Mouse (Mus musculus): ENCODE data around the gene Gm11060. TPM values are rescaled to one million over a fixed set of nuclear protein-coding genes. Genes with fewer than 3 reads are reported as not detected.

Gene Gm11060
- polyA plus RNA-seq (2012; fragmentation: generic; extraction: Trizol) = not detected
- long read RNA-seq, experiment 1 = 0 reads
- long read RNA-seq, experiment 2 = 0 reads

- H3ac ChIP-seq (ENCODE audit: control insufficient read depth, insufficient read length, low read depth) = no peak within 1 kb of the TSS
- TF ChIP-seq FOSL1 (IDR thresholded peaks at IDR 0.05; ENCODE audit: insufficient read depth, low read length, poor library complexity, severe bottlenecking) (no peak), MYOG (IDR thresholded peaks at IDR 0.05; ENCODE audit: control insufficient read depth, extremely low read depth, insufficient read length) (no peak), MAX (IDR thresholded peaks at IDR 0.05) (no peak), USF1 (IDR thresholded peaks at IDR 0.05; ENCODE audit: low read depth) (no peak), CTCF (IDR thresholded peaks at IDR 0.05; ENCODE audit: control insufficient read depth, insufficient read depth, insufficient read length) (no peak), MYOD1 (IDR thresholded peaks at IDR 0.05; ENCODE audit: control insufficient read depth, insufficient read length, low read depth) (no peak), CEBPB (IDR thresholded peaks at IDR 0.05; ENCODE audit: low read depth) (no peak)
- H3K36me3 ChIP-seq (ENCODE audit: control insufficient read depth, insufficient read depth) = no peaks in the 10 kb centered on the region
- peaks cover 1% of the 10 kb centered on the region for H3K79me3 ChIP-seq (ENCODE audit: low read depth)
- H3K79me2 ChIP-seq (ENCODE audit: control insufficient read depth, insufficient read depth) = no peaks in the 10 kb centered on the region
- H3K4me3 ChIP-seq (ENCODE audit: insufficient read depth, poor library complexity, severe bottlenecking) = no peak within 1 kb of the TSS
- no peaks in the 10 kb centered on the region for H3K27me3 ChIP-seq (ENCODE audit: control insufficient read depth, insufficient read depth, insufficient read length)
These were observed at the start of gene Gm11060 for GRCm38 (mm10) chr2:105091718-105092117. Gm11060 (plus strand) TSS chr2:105092018.

DNA sequence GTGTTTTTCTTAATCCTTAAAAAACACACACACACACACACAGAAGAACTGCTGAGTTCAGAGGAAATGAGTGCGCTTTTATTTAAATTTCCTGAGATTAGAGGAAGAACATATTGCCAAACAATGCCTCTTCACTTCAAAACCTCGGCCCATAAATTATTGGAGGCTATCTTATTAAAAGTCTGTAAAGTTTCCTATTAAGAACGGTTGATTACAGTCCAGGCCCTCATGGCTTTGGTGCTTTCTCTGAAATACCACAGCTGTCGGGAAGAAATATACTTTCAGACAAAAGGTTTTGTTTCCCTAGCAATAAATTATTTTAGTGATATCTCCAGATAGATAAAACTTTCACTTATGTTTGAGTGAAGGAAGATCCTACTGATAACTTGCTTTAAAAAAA lies 48.7 kb upstream of the Gm11060 start:
- TF ChIP-seq MYOG (IDR thresholded peaks at IDR 0.05; ENCODE audit: control insufficient read depth, extremely low read depth, insufficient read length) (no peak), CTCF (IDR thresholded peaks at IDR 0.05; ENCODE audit: control insufficient read depth, insufficient read depth, insufficient read length) (no peak), USF1 (IDR thresholded peaks at IDR 0.05; ENCODE audit: low read depth) (no peak), CEBPB (IDR thresholded peaks at IDR 0.05; ENCODE audit: low read depth) (no peak), MAX (IDR thresholded peaks at IDR 0.05) (no peak), MYOD1 (IDR thresholded peaks at IDR 0.05; ENCODE audit: control insufficient read depth, insufficient read length, low read depth) (no peak), FOSL1 (IDR thresholded peaks at IDR 0.05; ENCODE audit: insufficient read depth, low read length, poor library complexity, severe bottlenecking) (no peak)
- no peaks in the 10 kb centered on the region for H3K79me2 ChIP-seq (ENCODE audit: control insufficient read depth, insufficient read depth)

GRCm38 (mm10) chr2:105048301-105048700 lies 43.5 kb upstream of the Gm11060 start:
- Histone ChIP-seq H3K4me3 (ENCODE audit: insufficient read depth, poor library complexity, severe bottlenecking) (no peak overlapping the region), H3K79me3 (ENCODE audit: low read depth) (no peaks in the 10 kb centered on the region), H3K36me3 (ENCODE audit: control insufficient read depth, insufficient read depth) (no peaks in the 10 kb centered on the region), H3ac (ENCODE audit: control insufficient read depth, insufficient read length, low read depth) (no peak overlapping the region), H3K27me3 (ENCODE audit: control insufficient read depth, insufficient read depth, insufficient read length) (no peaks in the 10 kb centered on the region), H3K79me2 (ENCODE audit: control insufficient read depth, insufficient read depth) (no peaks in the 10 kb centered on the region)
- no peak for TF ChIP-seq FOSL1 (IDR thresholded peaks at IDR 0.05; ENCODE audit: insufficient read depth, low read length, poor library complexity, severe bottlenecking)
- no peak for TF ChIP-seq USF1 (IDR thresholded peaks at IDR 0.05; ENCODE audit: low read depth)
- no peak for TF ChIP-seq MAX (IDR thresholded peaks at IDR 0.05)
- no peak for TF ChIP-seq CEBPB (IDR thresholded peaks at IDR 0.05; ENCODE audit: low read depth)
- no peak for TF ChIP-seq CTCF (IDR thresholded peaks at IDR 0.05; ENCODE audit: control insufficient read depth, insufficient read depth, insufficient read length)
- no peak for TF ChIP-seq MYOG (IDR thresholded peaks at IDR 0.05; ENCODE audit: control insufficient read depth, extremely low read depth, insufficient read length)
- no peak for TF ChIP-seq MYOD1 (IDR thresholded peaks at IDR 0.05; ENCODE audit: control insufficient read depth, insufficient read length, low read depth)

More for the DNA sequence above, 48.7 kb upstream of the Gm11060 start:
- Histone ChIP-seq H3ac (ENCODE audit: control insufficient read depth, insufficient read length, low read depth) (no peak overlapping the region), H3K79me3 (ENCODE audit: low read depth) (no peaks in the 10 kb centered on the region), H3K36me3 (ENCODE audit: control insufficient read depth, insufficient read depth) (no peaks in the 10 kb centered on the region), H3K4me3 (ENCODE audit: insufficient read depth, poor library complexity, severe bottlenecking) (no peak overlapping the region), H3K27me3 (ENCODE audit: control insufficient read depth, insufficient read depth, insufficient read length) (no peaks in the 10 kb centered on the region)

DNA sequence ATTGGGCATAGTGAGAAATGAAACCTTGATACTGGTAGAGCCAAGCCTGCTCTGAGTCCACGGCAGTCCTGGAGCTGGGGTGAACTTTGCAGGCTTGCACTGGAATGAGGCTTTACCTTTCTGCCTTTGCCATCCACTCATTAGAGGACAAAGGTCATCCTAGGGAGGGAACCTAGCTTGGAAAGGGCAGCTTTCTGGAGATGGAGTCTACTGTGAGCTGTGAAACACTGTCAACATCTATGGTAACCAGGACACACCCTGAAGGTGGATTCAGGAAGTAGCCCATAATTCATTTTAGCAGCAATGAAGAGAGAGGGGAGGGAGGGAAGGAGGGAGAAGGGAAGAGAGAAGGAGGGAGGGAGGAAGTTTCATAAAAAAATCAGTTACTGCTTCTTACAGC lies 36.3 kb upstream of the Gm11060 start:
- Histone ChIP-seq H3K4me3 (ENCODE audit: insufficient read depth, poor library complexity, severe bottlenecking) (no peak overlapping the region), H3K27me3 (ENCODE audit: control insufficient read depth, insufficient read depth, insufficient read length) (no peaks in the 10 kb centered on the region), H3K79me3 (ENCODE audit: low read depth) (no peaks in the 10 kb centered on the region), H3K79me2 (ENCODE audit: control insufficient read depth, insufficient read depth) (no peaks in the 10 kb centered on the region), H3K36me3 (ENCODE audit: control insufficient read depth, insufficient read depth) (no peaks in the 10 kb centered on the region), H3ac (ENCODE audit: control insufficient read depth, insufficient read length, low read depth) (no peak overlapping the region)
- TF ChIP-seq CTCF (IDR thresholded peaks at IDR 0.05; ENCODE audit: control insufficient read depth, insufficient read depth, insufficient read length) = no peak
- no peak for TF ChIP-seq MYOG (IDR thresholded peaks at IDR 0.05; ENCODE audit: control insufficient read depth, extremely low read depth, insufficient read length)
- TF ChIP-seq FOSL1 (IDR thresholded peaks at IDR 0.05; ENCODE audit: insufficient read depth, low read length, poor library complexity, severe bottlenecking) = no peak
- TF ChIP-seq USF1 (IDR thresholded peaks at IDR 0.05; ENCODE audit: low read depth) = no peak
- TF ChIP-seq MYOD1 (IDR thresholded peaks at IDR 0.05; ENCODE audit: control insufficient read depth, insufficient read length, low read depth) = no peak
- TF ChIP-seq CEBPB (IDR thresholded peaks at IDR 0.05; ENCODE audit: low read depth) = no peak
- TF ChIP-seq MAX (IDR thresholded peaks at IDR 0.05) = no peak

GRCm38 (mm10) chr2:105058577-105059116 lies 33.2 kb upstream of the Gm11060 start:
- no peaks in the 10 kb centered on the region for H3K36me3 ChIP-seq (ENCODE audit: control insufficient read depth, insufficient read depth)
- H3K4me3 ChIP-seq (ENCODE audit: insufficient read depth, poor library complexity, severe bottlenecking) = no peak overlapping the region
- H3K79me2 ChIP-seq (ENCODE audit: control insufficient read depth, insufficient read depth) = no peaks in the 10 kb centered on the region
- no peaks in the 10 kb centered on the region for H3K79me3 ChIP-seq (ENCODE audit: low read depth)
- TF ChIP-seq FOSL1 (IDR thresholded peaks at IDR 0.05; ENCODE audit: insufficient read depth, low read length, poor library complexity, severe bottlenecking) (no peak), CEBPB (IDR thresholded peaks at IDR 0.05; ENCODE audit: low read depth) (no peak), CTCF (IDR thresholded peaks at IDR 0.05; ENCODE audit: control insufficient read depth, insufficient read depth, insufficient read length) (no peak), MYOG (IDR thresholded peaks at IDR 0.05; ENCODE audit: control insufficient read depth, extremely low read depth, insufficient read length) (no peak), USF1 (IDR thresholded peaks at IDR 0.05; ENCODE audit: low read depth) (no peak), MYOD1 (IDR thresholded peaks at IDR 0.05; ENCODE audit: control insufficient read depth, insufficient read length, low read depth) (no peak), MAX (IDR thresholded peaks at IDR 0.05) (no peak)
- no peak overlapping the region for H3ac ChIP-seq (ENCODE audit: control insufficient read depth, insufficient read length, low read depth)
- H3K27me3 ChIP-seq (ENCODE audit: control insufficient read depth, insufficient read depth, insufficient read length) = no peaks in the 10 kb centered on the region
